Comparison of ENCODE assay signal across 1 mouse cellular context in the genomic region with DNA sequence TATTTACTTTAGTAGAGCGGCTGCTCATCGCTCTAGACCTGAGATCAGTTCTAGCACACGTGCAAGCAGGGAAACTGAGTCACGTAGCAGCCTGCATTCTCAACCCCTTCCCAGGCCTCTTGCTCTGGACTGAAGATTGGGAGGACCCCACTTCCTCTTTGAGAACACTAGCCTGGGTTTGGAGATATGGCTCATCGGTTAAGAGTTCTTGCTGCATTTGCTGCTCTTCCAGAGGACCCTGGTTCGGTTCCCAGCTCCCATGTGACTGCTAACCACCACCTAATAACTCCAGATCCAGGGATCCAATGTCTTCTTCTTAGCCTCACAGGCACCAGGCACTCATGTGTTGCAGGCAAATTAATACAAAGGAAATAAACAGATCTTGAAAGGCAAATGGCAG.
A peak's percentile ranks its signal among the peaks of the same experiment; 100 is the strongest.
TF ChIP-seq lines count a peak whose summit lies in the region.

No protein-coding gene starts in this region.

TF ChIP-seq in MEL, 35 proteins besides CTCF, POLR2A, EP300 and RAD21 (continued from another document):
- TF ChIP-seq BHLHE40 (IDR thresholded peaks at IDR 0.05; ENCODE audit: borderline replicate concordance, low read depth, low read length): no peak
- TF ChIP-seq TAL1 (IDR thresholded peaks at IDR 0.05; ENCODE audit: low read length): peak; percentile 88
TF ChIP-seq in MEL: peak in this region for 1.
